21 mouse cellular contexts compared by ENCODE assay signal in the genomic region with DNA sequence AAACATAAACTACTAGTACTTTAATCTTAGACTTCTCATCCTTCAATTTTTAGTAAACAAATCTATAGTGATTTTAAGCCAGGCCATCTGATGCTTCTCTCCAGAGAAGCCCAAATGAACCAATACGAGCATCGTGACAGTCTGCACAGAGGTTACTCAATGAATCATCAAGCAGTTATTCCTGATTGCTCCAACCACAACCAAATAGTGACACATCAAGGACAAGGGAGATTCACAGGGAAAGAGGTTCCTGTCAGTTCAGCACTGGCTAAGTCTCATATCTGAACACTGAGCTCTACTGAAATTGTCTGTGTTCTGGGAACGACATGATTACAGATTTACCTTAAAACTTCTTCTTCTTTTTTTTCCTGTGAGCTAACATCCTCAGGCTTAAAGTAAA.
"Had no signal": no experiment of that assay in that cellular context is flagged by ENCODE, and none has a peak within 500 bp of the region (broad histone marks: within the 10 kb centered on the region; RNA-seq: fewer than 3 reads in every experiment).

No protein-coding gene starts in this region.

- H3K4me1 ChIP-seq: kidney, embryonic 15.5 days; limb, embryonic 12.5 days; limb, embryonic 15.5 days; lung, embryonic 15.5 days; megakaryocyte, embryonic 14.5 days; midbrain, embryonic 10.5 days; midbrain, embryonic 13.5 days; neural tube, embryonic 13.5 days had no signal

- H3K27ac ChIP-seq: kidney, embryonic 15.5 days; limb, embryonic 12.5 days; limb, embryonic 15.5 days; liver, embryonic 14.5 days; lung, embryonic 15.5 days; midbrain, embryonic 10.5 days; midbrain, embryonic 13.5 days; neural tube, embryonic 13.5 days had no signal

- H3K9me3 ChIP-seq: kidney, embryonic 15.5 days; limb, embryonic 12.5 days; limb, embryonic 15.5 days; lung, embryonic 15.5 days; midbrain, embryonic 10.5 days; midbrain, embryonic 13.5 days; neural tube, embryonic 13.5 days had no signal

- H3K36me3 ChIP-seq: kidney, embryonic 15.5 days; limb, embryonic 12.5 days; limb, embryonic 15.5 days; lung, embryonic 15.5 days; midbrain, embryonic 10.5 days; midbrain, embryonic 13.5 days; neural tube, embryonic 13.5 days had no signal

- DNase-seq: kidney, postnatal 10 days; kidney, postnatal 36 days; left cerebral cortex, postnatal 4 days; lung, adult 18-20 months; lung, postnatal 10 days; lung, postnatal 36 days; thymus, adult 2 months; thymus, postnatal 14 days; thymus, postnatal 4 days had no signal

- H3K27me3 ChIP-seq: kidney, embryonic 15.5 days; limb, embryonic 12.5 days; limb, embryonic 15.5 days; lung, embryonic 15.5 days; megakaryocyte, embryonic 14.5 days; midbrain, embryonic 13.5 days; neural tube, embryonic 13.5 days had no signal

- ATAC-seq: midbrain, embryonic 13.5 days; midbrain, embryonic 16.5 days had no signal

- H3K9ac ChIP-seq: kidney, embryonic 15.5 days; limb, embryonic 12.5 days; limb, embryonic 15.5 days; liver, embryonic 14.5 days; lung, embryonic 15.5 days; midbrain, embryonic 13.5 days; neural tube, embryonic 13.5 days had no signal

- H3K4me3 ChIP-seq: kidney, embryonic 15.5 days; limb, embryonic 12.5 days; limb, embryonic 15.5 days; lung, embryonic 15.5 days; megakaryocyte, embryonic 14.5 days; midbrain, embryonic 10.5 days; midbrain, embryonic 13.5 days; myocyte; neural tube, embryonic 13.5 days had no signal

- H3K4me2 ChIP-seq: kidney, embryonic 15.5 days; limb, embryonic 12.5 days; limb, embryonic 15.5 days; liver, embryonic 11.5 days; lung, embryonic 15.5 days; midbrain, embryonic 13.5 days; neural tube, embryonic 13.5 days had no signal
